8 mouse cellular contexts compared by ENCODE assay signal in the genomic region with DNA sequence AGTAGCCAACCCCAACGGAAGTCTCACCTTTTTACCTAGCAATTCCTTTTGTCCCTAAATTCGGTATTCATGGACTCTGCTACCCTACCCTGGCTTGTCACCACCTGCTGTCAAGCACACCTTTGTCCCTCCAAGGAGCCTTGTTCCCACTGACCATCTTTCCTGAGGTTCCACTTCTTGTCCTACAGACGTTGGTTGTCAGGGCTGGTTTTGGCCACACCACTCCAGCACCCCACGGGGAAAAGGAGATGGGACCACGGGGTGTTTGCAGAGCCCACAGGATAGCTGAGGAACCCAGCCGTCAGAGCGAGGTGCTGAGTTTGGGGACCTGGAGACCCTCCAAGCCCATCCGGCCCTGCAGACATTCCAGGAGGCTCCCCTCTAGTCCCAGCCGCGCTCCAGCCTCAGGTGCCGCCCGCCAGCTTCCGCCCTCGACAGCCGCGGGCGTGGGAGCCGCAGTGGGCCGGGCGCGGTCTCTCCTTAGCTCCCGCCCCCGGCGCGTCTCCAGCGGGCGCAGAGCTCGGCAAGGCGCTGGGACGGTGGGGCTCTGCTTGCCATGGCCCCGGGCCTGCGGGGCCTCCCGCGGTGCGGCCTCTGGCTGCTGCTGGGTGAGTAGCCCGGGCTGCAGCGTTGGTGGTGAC. TPM values are rescaled to one million over a fixed set of nuclear protein-coding genes. Genes with fewer than 3 reads are reported as not detected.
A peak's percentile ranks its signal among the peaks of the same experiment; 100 is the strongest.
DNase-seq lines count a peak whose midpoint lies in the region; ATAC-seq and TF ChIP-seq lines count a peak whose summit lies in the region.

A gene (plus strand): TSS at position 290 of the 641 bp plus-strand sequence.

- H3K79me2 ChIP-seq in heart, adult 2 months (replicated peaks; ENCODE audit: control insufficient read depth, insufficient read depth, low read length), result no peaks in the 10 kb centered on the region

- peak; percentile 61; the same call in 1 of the 2 replicates for ATAC-seq in kidney, postnatal 0 days (replicated peaks; ENCODE audit: low FRiP score, low read depth)
- ATAC-seq in liver, embryonic 13.5 days (ENCODE audit: low read depth), result peak; percentile 20; the same call in 1 of the 2 replicates
- no peak for ATAC-seq in monocyte, adult 5-6 weeks (replicated peaks; ENCODE audit: insufficient number of reproducible peaks, low FRiP score, low TSS enrichment, poor library complexity, severe bottlenecking)
- ATAC-seq in stomach, postnatal 0 days (ENCODE audit: low FRiP score, low TSS enrichment), result peak; percentile 68

- no peak for TF ChIP-seq EP300 in heart, adult 2 months (IDR thresholded peaks at IDR 0.05; ENCODE audit: insufficient read depth, low read depth, low read length)
- no peak for TF ChIP-seq EP300 in stomach, postnatal 0 days (optimal IDR thresholded peaks at IDR 0.05)

- peak within 1 kb of the TSS; percentile 37 for H3K4me3 ChIP-seq in heart, adult 2 months
- H3K4me3 ChIP-seq in kidney, postnatal 0 days (replicated peaks; ENCODE audit: low read depth, low read length), result peak within 1 kb of the TSS; percentile 36
- peak within 1 kb of the TSS; percentile 50 for H3K4me3 ChIP-seq in liver, embryonic 13.5 days (replicated peaks)
- peak within 1 kb of the TSS; percentile 44 for H3K4me3 ChIP-seq in stomach, postnatal 0 days (ENCODE audit: low read depth, low read length)

- peak within 1 kb of the TSS; percentile 23 for H3K27ac ChIP-seq in heart, adult 2 months
- no peak within 1 kb of the TSS for H3K27ac ChIP-seq in kidney, postnatal 0 days
- H3K27ac ChIP-seq in liver, embryonic 13.5 days, result no peak within 1 kb of the TSS
- no peak within 1 kb of the TSS for H3K27ac ChIP-seq in stomach, postnatal 0 days (replicated peaks)

- no peaks in the 10 kb centered on the region for H3K36me3 ChIP-seq in heart, adult 2 months (ENCODE audit: control insufficient read depth, insufficient read depth, low read length)
- no peaks in the 10 kb centered on the region for H3K36me3 ChIP-seq in kidney, postnatal 0 days (ENCODE audit: insufficient read depth, low read length)
- no peaks in the 10 kb centered on the region for H3K36me3 ChIP-seq in liver, embryonic 13.5 days
- H3K36me3 ChIP-seq in stomach, postnatal 0 days (ENCODE audit: control insufficient read depth, insufficient read depth, low read length), result no peaks in the 10 kb centered on the region

- peak within 1 kb of the TSS; percentile 75 for H3K4me2 ChIP-seq in kidney, postnatal 0 days (ENCODE audit: low read length)
- H3K4me2 ChIP-seq in liver, embryonic 13.5 days, result peak within 1 kb of the TSS; percentile 65
- peak within 1 kb of the TSS; percentile 79 for H3K4me2 ChIP-seq in stomach, postnatal 0 days (replicated peaks; ENCODE audit: low read depth)

- peak; percentile 22 to 43 for DNase-seq in heart, adult 18-20 months
- no peak for DNase-seq in heart, adult 8-10 months (ENCODE audit: low spot score)
- peak; percentile 19 for DNase-seq in embryo, embryonic 9.5 days (ENCODE audit: extremely low spot score)
- DNase-seq in heart, adult 2 months, result peak; percentile 65 to 68
- DNase-seq in kidney, postnatal 0 days (ENCODE audit: low spot score), result peak; percentile 41
- DNase-seq in liver, embryonic 13.5 days, result no peak
- DNase-seq in stomach, postnatal 0 days (ENCODE audit: low spot score), result peak; percentile 67

- no peaks in the 10 kb centered on the region for H3K9me3 ChIP-seq in kidney, postnatal 0 days (replicated peaks; ENCODE audit: low read length)
- no peaks in the 10 kb centered on the region for H3K9me3 ChIP-seq in liver, embryonic 13.5 days (replicated peaks)
- H3K9me3 ChIP-seq in stomach, postnatal 0 days (ENCODE audit: control insufficient read depth, low read length), result no peaks in the 10 kb centered on the region

- 0 out of 2 replicates have a peak, but pooled peaks cover 1% of the 10 kb centered on the region for H3K27me3 ChIP-seq in heart, adult 2 months (ENCODE audit: control insufficient read depth, insufficient read depth, low read length)
- no peaks in the 10 kb centered on the region for H3K27me3 ChIP-seq in kidney, postnatal 0 days (ENCODE audit: insufficient read depth, low read length)
- peaks cover 25% of the 10 kb centered on the region for H3K27me3 ChIP-seq in liver, embryonic 13.5 days
- H3K27me3 ChIP-seq in stomach, postnatal 0 days (ENCODE audit: control insufficient read depth, insufficient read depth, low read length), result no peaks in the 10 kb centered on the region

- intact Hi-C loops in heart, adult 2 months (cut with DNase I), result loop anchor here (1.0 to 5.0 kb wide), 3 partner anchors 32 to 207 kb away; no protein-coding TSS in a partner anchor

- no peak for TF ChIP-seq POLR2A in heart, adult 2 months (IDR thresholded peaks at IDR 0.05; ENCODE audit: insufficient read depth, low read depth, low read length)

- TF ChIP-seq CTCF in heart, adult 2 months (IDR thresholded peaks at IDR 0.05), result no peak
- peak; percentile 8; the same call in 1 of the 2 replicates for TF ChIP-seq CTCF in kidney, postnatal 0 days (IDR thresholded peaks at IDR 0.05; ENCODE audit: low read depth)
- TF ChIP-seq CTCF in stomach, postnatal 0 days (IDR thresholded peaks at IDR 0.05; ENCODE audit: low read depth), result no peak

- 2% methylated on average over 37 of the region's 37 CpGs for whole genome bisulfite sequencing in heart, adult 2 months
- WGBS in kidney, postnatal 0 days, result 2% methylated on average over 33 of the region's 37 CpGs
- WGBS in liver, embryonic 13.5 days (ENCODE audit: insufficient replicate concordance), result 4% methylated on average over 37 of the region's 37 CpGs
- WGBS in stomach, postnatal 0 days, result 4% methylated on average over 32 of the region's 37 CpGs

- peaks cover 8% of the 10 kb centered on the region for H3K4me1 ChIP-seq in heart, adult 2 months (ENCODE audit: control insufficient read depth, insufficient read depth, low read length)
- peaks cover 7% of the 10 kb centered on the region for H3K4me1 ChIP-seq in kidney, postnatal 0 days (replicated peaks; ENCODE audit: insufficient read depth, low read length)
- H3K4me1 ChIP-seq in liver, embryonic 13.5 days (replicated peaks), result peaks cover 14% of the 10 kb centered on the region
- H3K4me1 ChIP-seq in stomach, postnatal 0 days (replicated peaks; ENCODE audit: control insufficient read depth, insufficient read depth), result peaks cover 12% of the 10 kb centered on the region

- peak within 1 kb of the TSS; percentile 81 for H3K9ac ChIP-seq in heart, adult 2 months (ENCODE audit: low read depth, low read length)
- H3K9ac ChIP-seq in kidney, postnatal 0 days (ENCODE audit: low read depth, low read length), result peak within 1 kb of the TSS; percentile 52
- peak within 1 kb of the TSS; percentile 57 for H3K9ac ChIP-seq in liver, embryonic 13.5 days
- H3K9ac ChIP-seq in stomach, postnatal 0 days (ENCODE audit: low read length), result peak within 1 kb of the TSS; percentile 64

RNA-seq across cellular contexts. Expression of the gene that starts here (rescaled TPM):
- total RNA-seq in heart, adult 18-20 months (2021), result 1 to 10 TPM; 7.3 to 7.8 TPM
- 1 to 10 TPM; 3.4 to 5.1 (median 4.5) TPM for total RNA-seq in heart, adult 8-10 months (2022)
- 1 to 10 TPM; 4.5 to 5.8 TPM for total RNA-seq in heart, adult 2 months (2021)
- polyA plus RNA-seq in heart, adult 2 months (2012; rRNA removed), result 9.2 and 20.2 TPM in 2 replicates
- 2.1 and 2.5 TPM in 2 replicates for polyA plus RNA-seq in kidney, postnatal 0 days (2015; fragmentation: Nextera tagmentation; extraction: Ambion mirVana)
- polyA plus RNA-seq in liver, embryonic 13.5 days (2015; fragmentation: Nextera tagmentation; extraction: Ambion mirVana), result 4.1 and 5.3 TPM in 2 replicates
- 15.7 to 28.1 TPM (median 26.3 TPM) in 3 replicates for total RNA-seq in monocyte, adult 5-6 weeks (2017)
- 10.5 and 11.5 TPM in 2 replicates for polyA plus RNA-seq in stomach, postnatal 0 days (2015; fragmentation: Nextera tagmentation; extraction: Ambion mirVana)

Comparison
In these comparisons a context has a peak if more than half of its experiments do, and no peak if none do; other contexts are left out.
1. DNase-seq: peak in heart, adult 18-20 months (2 of 2), embryo, embryonic 9.5 days (single experiment), heart, adult 2 months (2 of 2), kidney, postnatal 0 days (single experiment) and stomach, postnatal 0 days (single experiment); none in heart, adult 8-10 months (single experiment) and liver, embryonic 13.5 days (single experiment).
2. Peak in every context shown above with its lines, with median percentiles within 50 percentile points of each other: H3K4me3 ChIP-seq, H3K9ac ChIP-seq and H3K4me2 ChIP-seq.